Mouse (Mus musculus) CH12F3 (cell line): ENCODE measurements around the gene Cep131.

Experiments
- in situ Hi-C: fragments of 300-500 bp; cut with MboI; formaldehyde crosslinking; loops from 2 replicates; pipeline ENCODE4 v1.14.3; 2020; ENCODE audit warnings: low sequenced_read_pairs

Cep131 gene

DNA sequence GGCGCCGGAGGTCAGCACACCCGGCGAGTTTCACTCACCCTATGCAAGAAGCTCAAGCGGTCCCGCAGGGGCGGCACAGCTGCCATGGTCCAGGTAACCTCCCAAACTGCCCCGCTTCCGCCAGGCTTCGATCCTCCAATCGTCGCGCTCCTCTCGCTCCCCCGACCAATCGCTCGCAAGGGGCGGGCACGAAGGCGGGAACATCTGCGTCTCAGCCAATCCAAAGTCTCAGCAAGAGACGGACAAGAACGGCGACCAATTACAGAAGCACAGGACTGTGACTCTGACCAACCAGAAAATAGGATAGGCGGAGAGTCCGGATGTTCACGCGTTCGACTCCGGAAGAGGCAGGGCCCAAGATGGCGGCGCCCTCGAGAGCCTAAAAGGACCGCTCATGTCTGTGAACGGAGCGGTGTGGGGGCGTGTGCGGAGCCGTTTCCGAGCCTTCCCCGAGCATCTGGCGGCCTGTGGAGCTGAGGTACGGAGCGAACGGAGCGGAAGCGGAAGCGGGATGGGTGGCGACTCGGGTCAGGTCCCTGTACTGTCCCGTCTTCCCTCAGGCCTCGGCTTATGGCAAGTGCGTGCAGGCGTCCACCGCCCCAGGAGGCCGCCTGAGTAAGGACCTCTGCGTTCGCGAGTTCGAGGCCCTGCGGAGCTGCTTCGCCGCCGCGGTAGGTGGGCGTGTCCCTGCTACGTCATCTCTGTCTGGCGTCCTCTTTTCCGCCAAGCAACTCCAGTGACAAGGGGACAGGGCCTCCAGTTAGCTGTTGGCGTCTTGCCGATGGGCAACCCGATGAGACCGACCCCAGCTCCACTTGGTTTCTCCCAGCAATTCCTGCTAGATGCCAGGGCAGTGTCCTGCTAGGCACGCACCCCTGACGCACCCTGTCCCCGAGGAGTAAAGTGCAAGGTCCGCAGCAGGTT, 12.2 kb upstream of the Cep131 start, which contains the start of the genes Tepsin and Ndufaf8:
Gene Tepsin, minus strand, starts transcription at position 144 of the 924 bp plus-strand sequence.
Gene Ndufaf8, plus strand, starts transcription at position 341 of the 924 bp plus-strand sequence.
- in situ Hi-C loops, result no loop called here

DNA sequence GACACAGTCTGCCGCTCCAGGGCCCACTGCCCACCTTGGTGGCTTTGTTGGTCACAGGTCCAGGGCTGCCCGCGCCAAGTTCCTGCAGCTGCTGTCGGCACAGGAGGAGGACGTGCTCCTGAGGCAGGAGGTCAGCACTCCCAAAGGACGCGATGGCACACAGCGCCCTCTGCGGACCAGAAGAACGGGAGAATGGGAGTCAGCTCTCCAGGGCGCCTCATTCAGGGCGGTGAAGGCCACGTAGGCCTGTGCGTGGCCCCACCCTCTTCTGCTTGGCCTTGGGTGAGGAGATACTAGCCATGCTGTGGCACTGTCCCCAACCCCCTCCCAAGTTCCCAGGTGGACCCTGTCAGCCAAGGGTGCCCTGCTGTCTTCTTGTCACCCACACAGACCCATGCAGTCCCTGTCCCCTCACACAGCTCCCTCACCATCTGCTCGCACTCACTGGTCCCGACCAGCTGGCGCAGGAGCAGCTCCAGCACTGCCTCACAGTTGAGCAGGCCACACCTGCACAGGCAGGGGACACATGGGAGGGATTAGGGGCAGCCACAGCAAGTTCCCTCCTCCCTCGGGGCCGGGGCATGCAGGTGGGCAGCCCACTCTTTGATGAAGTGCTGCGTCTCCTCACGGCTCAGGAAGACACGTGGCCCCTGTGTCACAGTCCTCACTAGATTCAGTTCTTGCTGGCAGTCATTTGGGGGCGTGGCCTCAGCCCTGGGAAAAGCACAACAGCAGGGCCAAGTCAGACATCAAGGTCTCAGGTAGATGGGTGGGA, 6.4 kb upstream of the Cep131 start:
- in situ Hi-C loops, result no loop called here

DNA sequence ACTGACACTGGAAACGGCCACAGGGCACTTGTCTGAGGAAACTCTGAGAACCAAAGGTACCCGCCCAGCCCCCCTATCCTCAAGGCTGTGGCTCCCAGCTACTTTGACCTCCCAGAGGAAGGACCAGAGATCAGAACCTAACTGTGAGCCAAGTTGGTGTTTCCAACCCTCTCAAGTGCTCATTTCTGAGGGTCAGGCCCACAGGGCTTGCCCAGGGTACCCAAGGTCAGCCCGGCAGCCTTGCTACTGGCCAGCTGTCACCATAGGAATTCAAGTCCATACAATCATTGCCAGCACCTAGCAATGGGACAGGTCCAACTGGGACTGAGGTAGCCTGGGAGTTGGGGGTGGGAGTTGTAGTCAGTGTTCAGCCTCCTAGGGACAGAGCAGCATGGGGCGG, 4.0 kb upstream of the Cep131 start:
- in situ Hi-C loops, result no loop called here

DNA sequence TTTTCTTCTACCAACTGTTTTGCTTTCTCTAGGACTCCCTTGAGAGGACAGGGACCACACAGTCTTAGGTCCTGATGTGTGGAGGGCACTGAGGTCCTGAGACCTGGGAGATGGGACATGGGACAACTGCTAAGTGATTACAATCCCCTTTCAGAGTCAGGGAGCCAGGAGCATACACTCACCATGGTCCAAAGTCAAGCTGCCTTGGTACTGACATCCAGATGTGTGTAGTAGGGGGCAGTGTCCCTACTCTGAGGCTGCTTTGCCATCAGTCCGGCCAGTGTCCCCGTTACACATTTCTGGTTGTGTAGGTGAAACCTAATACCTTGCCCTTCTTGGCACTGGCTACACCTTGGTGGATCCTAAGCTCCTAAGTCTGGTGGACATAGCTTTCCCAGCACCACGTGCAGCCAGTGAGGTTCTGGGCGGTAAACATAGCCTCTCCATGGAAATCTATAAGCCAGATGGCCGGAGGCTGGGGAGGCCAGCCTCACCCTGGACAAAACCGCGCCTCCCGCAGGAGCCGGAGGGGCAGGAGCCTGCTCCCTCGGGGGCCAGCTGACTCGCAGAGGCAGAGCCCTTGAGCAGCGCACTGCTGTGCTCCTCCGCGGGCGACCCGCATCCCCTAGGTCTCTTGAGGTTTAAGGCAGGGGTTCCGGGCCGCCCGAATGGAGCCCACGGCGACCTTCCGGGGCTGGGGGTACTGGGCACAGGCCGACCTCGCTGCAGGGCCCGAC, 568 bp downstream of the Cep131 start:
- in situ Hi-C loops, result no loop called here

GRCm38 (mm10) chr11:120080282-120080681, 6.3 kb downstream of the Cep131 start:
- in situ Hi-C loops, result no loop called here

DNA sequence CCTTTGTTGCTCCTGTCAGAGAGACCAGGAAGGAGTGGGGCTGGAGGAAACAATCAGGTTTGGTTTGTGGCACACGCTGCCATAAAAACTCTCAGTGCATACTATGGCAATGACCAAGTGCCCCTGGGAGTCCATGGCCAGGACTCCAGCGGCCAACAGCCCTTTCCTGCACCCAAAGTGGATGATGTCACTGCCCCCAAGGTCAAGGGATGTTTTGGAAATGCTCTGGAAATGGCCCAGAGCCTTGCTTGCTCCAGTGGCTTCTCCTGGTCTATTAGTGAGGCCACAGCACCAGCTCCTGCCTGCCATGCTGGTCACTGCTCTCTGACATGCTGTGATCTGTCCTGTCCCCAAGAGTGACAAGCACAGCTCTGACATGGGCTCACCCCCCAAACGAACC, 10.4 kb downstream of the Cep131 start:
- in situ Hi-C loops, result no loop called here

GRCm38 (mm10) chr11:120072986-120073647, 13.5 kb downstream of the Cep131 start:
- in situ Hi-C loops, result no loop called here

DNA sequence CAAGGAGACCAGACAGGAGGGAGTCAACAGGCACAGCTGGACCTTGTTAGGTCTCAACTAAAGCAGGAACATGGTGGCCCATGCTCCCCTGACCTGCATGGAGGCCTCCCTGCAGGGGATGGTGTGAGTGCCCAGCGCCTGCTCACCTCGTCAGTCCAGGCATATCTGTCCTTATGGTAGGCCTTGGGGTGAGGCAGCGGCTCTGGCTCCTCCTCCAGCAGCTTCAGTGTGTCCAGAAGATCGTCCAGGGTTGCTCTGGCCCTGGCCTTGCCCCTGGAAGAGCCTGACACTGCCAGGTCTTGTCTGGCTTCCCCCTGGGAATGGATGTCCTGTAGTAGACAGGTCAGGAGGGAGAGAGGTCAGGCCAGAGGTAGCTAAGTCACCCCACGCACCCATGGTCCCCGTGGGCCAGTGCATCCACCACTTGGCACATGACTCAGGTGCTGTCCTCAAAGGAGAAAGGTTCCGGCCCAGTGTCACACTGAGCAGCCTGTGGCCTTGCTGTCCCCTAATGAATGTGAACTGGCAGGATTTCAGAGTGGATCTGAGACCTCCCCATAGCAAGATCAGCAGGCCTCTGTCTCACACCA, 14.8 kb downstream of the Cep131 start:
- in situ Hi-C loops, result no loop called here

DNA sequence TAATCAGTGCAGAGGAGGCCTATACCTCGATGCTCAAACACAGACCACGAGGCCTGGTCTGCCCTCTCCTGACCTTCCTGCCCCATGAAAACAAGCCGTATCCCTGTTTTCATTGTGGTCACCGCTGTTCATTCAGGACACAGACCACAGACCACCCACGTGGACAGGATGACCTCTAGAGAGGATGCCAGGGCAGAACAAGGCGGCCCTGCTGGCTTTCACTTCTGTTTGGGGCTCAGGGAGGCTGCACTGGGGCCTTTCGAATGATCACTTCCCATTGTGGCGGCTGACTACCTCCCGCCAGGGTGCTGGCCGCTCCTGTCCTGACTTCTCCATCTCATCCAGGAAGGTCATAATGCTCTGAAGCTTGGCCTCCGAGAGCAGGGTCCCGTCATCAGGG, 15.6 kb downstream of the Cep131 start:
- in situ Hi-C loops, result no loop called here

GRCm38 (mm10) chr11:120070286-120070930, 16.2 kb downstream of the Cep131 start:
- in situ Hi-C loops, result no loop called here

GRCm38 (mm10) chr11:120069261-120069660, 17.4 kb downstream of the Cep131 start:
- in situ Hi-C loops, result no loop called here

GRCm38 (mm10) chr11:120067834-120068233, 18.8 kb downstream of the Cep131 start:
- in situ Hi-C loops, result no loop called here

DNA sequence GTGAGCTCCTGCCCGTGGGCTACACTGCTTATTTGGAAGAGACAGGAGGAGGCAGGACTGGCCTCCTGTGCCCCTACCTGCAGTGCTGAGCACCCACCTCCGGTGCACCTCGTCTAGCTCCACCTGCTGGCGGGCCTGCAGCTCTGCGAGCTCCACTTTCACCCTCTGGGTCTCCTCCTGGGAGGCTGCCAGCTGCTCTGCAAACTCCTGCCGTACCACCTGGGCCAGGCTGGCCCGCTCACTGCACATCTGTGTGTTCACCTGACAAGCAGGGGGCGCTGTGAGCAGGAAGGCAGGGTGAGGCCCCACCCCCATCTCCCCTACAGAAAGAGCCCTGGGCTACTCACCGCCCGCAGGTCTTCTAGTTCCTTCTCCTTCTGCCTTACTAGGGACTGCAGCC, 21.3 kb downstream of the Cep131 start:
- in situ Hi-C loops, result no loop called here

DNA sequence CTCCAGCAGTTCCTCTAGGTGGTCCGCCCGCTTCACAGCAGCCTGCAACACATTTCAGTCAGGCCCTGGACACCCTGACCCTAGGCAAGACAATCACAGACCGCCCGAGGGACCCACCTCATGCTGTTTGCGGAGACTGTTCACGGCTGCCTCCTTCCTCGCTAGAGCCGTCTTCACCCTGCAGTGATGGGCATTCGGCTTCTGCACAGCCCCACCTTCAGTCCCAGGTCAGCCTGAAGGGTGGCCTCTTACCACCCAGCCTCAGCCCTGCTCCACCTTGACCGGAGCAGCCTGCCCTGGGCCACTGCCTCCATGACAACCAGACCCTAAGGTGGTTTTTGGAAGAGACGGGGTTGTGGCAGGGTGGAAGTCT, 22.0 kb downstream of the Cep131 start:
- in situ Hi-C loops, result no loop called here

GRCm38 (mm10) chr11:120064006-120064667, 22.5 kb downstream of the Cep131 start:
- in situ Hi-C loops, result no loop called here

DNA sequence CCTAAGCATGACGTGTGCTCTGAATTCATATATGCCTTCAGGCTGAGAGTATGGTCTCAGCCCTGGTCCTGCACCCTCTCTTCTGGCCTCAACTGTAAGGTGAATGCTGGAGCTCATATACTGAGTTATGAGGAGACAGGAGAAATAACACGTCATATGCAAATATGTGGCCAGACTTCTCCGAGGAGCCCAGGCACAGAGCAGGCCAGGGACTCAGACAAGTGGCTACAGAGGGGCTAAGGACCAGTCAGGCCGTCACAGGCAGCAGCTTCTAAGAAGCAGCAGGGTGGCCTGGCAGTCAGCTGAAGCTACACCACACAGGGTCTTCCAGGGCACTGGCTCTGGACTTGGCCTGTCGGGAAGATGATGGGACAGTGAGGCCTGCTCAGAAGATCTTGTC, 23.3 kb downstream of the Cep131 start:
- in situ Hi-C loops, result no loop called here

- in situ Hi-C loops, result no loop called here
These were observed 26.0 kb downstream of the Cep131 start for GRCm38 (mm10) chr11:120060634-120061033.

DNA sequence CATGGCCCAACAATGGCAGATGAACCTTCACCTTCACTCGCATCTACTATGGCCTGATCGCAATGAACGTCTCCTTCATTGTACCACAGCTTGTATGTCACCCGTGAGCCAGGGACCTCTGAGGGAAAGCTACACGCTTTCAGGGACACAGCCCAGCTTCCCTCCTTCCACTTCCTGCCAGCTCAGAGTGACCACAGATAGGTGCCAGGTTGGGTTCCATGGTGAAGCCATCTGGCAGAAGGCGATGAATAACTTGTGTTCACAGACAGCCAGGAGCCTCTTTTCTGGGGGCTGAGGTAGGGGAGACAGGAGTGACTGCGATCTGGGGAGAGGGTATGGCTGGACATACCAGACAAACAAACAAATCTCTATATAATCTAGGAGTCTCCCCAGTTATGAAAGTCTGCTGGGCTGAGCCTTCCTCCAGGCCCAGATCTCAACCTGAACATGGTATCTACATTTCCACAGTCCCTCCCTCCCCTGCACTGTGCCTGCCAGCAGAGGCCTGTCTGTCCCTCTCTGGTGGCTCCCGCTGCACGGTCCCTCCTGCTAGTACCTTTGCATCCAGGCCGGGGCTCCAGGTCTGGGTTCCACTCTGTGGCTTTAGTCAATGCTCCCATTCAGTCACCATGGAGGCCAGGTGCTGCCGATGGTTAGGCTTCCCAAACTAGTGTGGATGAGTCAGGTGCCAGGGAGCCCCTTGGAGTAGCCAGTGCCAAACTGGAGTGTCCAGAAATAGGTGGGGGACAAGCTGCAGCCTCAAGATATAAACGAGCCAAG, 30.5 kb downstream of the Cep131 start:
- in situ Hi-C loops, result no loop called here
